Mouse (Mus musculus): ENCODE measurements around the gene Ccm2l. TPM values are rescaled to one million over a fixed set of nuclear protein-coding genes. Genes with fewer than 3 reads are reported as not detected.

Gene Ccm2l
- total RNA-seq, 1 experiment: 1.9 TPM

DNA sequence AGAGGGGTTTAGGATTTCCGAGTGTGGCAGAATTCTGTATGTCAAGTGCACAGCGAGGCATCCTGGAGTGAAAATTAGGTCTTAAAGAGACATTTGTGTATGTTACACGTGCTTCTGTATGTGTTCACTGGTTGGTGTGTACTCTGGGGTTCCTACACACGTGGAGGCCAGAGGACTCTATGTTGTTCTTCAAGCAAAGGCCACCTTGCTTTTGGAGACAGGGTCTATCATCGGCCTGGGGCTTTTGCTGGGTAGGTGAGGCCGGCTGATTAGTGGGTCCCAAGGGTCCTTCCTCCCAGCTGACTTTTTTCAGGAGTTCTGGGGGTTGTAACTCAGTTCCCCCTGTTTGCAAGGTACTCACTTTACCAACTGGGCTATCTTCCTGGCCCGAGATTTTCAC lies 43.8 kb downstream of the Ccm2l start:
- Histone ChIP-seq H3K27ac (ENCODE audit: insufficient read depth, low read depth, low read length, poor library complexity, severe bottlenecking) (no peak overlapping the region), H3K9me3 (ENCODE audit: control insufficient read depth, insufficient read depth, low read depth, low read length) (no peaks in the 10 kb centered on the region), H3K36me3 (ENCODE audit: control insufficient read depth, insufficient read depth, low read length, poor library complexity, severe bottlenecking) (no peaks in the 10 kb centered on the region; the same call in 1 of the 2 replicates), H3K9ac (ENCODE audit: insufficient read depth, low read depth, low read length, poor library complexity, severe bottlenecking) (no peak overlapping the region), H3K4me3 (ENCODE audit: insufficient read depth in 1 of 2, low read depth in 1 of 2, low read length in 2 of 2, poor library complexity in 1 of 2, severe bottlenecking in 1 of 2) (0 out of 4 replicates have a peak overlapping the region, but pooled peaks of 1 of the 2 experiments have one; percentile 76), H3K4me1 (ENCODE audit: control insufficient read depth in 2 of 2, insufficient read depth in 2 of 2, low read length in 2 of 2, poor library complexity in 1 of 2) (peaks cover 4 to 13% of the 10 kb centered on the region in 2 experiments; a peak in 2 of 4 replicates)
- TF ChIP-seq HCFC1 (IDR thresholded peaks at IDR 0.05; ENCODE audit: borderline replicate concordance, insufficient read depth, low read length) (no peak), MAFK (IDR thresholded peaks at IDR 0.05; ENCODE audit: insufficient read depth, low read depth, low read length) (no peak), CHD2 (IDR thresholded peaks at IDR 0.05; ENCODE audit: low read depth, low read length) (no peak), ZNF384 (IDR thresholded peaks at IDR 0.05; ENCODE audit: low read depth, low read length) (no peak), ZC3H11A (IDR thresholded peaks at IDR 0.05; ENCODE audit: borderline replicate concordance, low read depth, low read length) (no peak)
- no peak for DNase-seq (ENCODE audit: low read depth, low spot score)
- in situ Hi-C loops (cut with MboI; ENCODE audit: low sequenced_read_pairs in 2 of 2, unreplicated experiment in 2 of 2): no loop called here

- peaks cover 3 to 8% of the 10 kb centered on the region in 2 experiments; a peak in 2 of 4 replicates for H3K4me1 ChIP-seq (ENCODE audit: control insufficient read depth in 2 of 2, insufficient read depth in 2 of 2, low read length in 2 of 2, poor library complexity in 1 of 2)
- DNase-seq (ENCODE audit: low read depth, low spot score): no peak
- H3K9ac ChIP-seq (ENCODE audit: insufficient read depth, low read depth, low read length, poor library complexity, severe bottlenecking): no peak overlapping the region
- TF ChIP-seq ZC3H11A (IDR thresholded peaks at IDR 0.05; ENCODE audit: borderline replicate concordance, low read depth, low read length): no peak
- TF ChIP-seq HCFC1 (IDR thresholded peaks at IDR 0.05; ENCODE audit: borderline replicate concordance, insufficient read depth, low read length): no peak
- TF ChIP-seq ZNF384 (IDR thresholded peaks at IDR 0.05; ENCODE audit: low read depth, low read length): no peak
- in situ Hi-C loops (cut with MboI; ENCODE audit: low sequenced_read_pairs in 2 of 2, unreplicated experiment in 2 of 2): no loop called here
- H3K9me3 ChIP-seq (ENCODE audit: control insufficient read depth, insufficient read depth, low read depth, low read length): no peaks in the 10 kb centered on the region
- H3K36me3 ChIP-seq (ENCODE audit: control insufficient read depth, insufficient read depth, low read length, poor library complexity, severe bottlenecking): peaks cover 4% of the 10 kb centered on the region; the same call in 1 of the 2 replicates
- H3K4me3 ChIP-seq (ENCODE audit: insufficient read depth in 1 of 2, low read depth in 1 of 2, low read length in 2 of 2, poor library complexity in 1 of 2, severe bottlenecking in 1 of 2): no peak overlapping the region
- no peak overlapping the region for H3K27ac ChIP-seq (ENCODE audit: insufficient read depth, low read depth, low read length, poor library complexity, severe bottlenecking)
These were observed 45.5 kb downstream of the Ccm2l start for GRCm38 (mm10) chr2:153111298-153111697.

GRCm38 (mm10) chr2:153115679-153116081 lies 49.9 kb downstream of the Ccm2l start:
- H3K4me1 ChIP-seq (ENCODE audit: control insufficient read depth in 2 of 2, insufficient read depth in 2 of 2, low read length in 2 of 2, poor library complexity in 1 of 2): no peaks in the 10 kb centered on the region
- H3K9me3 ChIP-seq (ENCODE audit: control insufficient read depth, insufficient read depth, low read depth, low read length): no peaks in the 10 kb centered on the region
- in situ Hi-C loops (cut with MboI; ENCODE audit: low sequenced_read_pairs in 2 of 2, unreplicated experiment in 2 of 2): no loop called here
- no peak overlapping the region for H3K4me3 ChIP-seq (ENCODE audit: insufficient read depth in 1 of 2, low read depth in 1 of 2, low read length in 2 of 2, poor library complexity in 1 of 2, severe bottlenecking in 1 of 2)
- H3K27ac ChIP-seq (ENCODE audit: insufficient read depth, low read depth, low read length, poor library complexity, severe bottlenecking): no peak overlapping the region
- no peak for TF ChIP-seq ZNF384 (IDR thresholded peaks at IDR 0.05; ENCODE audit: low read depth, low read length)
- no peak for TF ChIP-seq ZC3H11A (IDR thresholded peaks at IDR 0.05; ENCODE audit: borderline replicate concordance, low read depth, low read length)
- no peak for TF ChIP-seq MAFK (IDR thresholded peaks at IDR 0.05; ENCODE audit: insufficient read depth, low read depth, low read length)
- no peak for TF ChIP-seq HCFC1 (IDR thresholded peaks at IDR 0.05; ENCODE audit: borderline replicate concordance, insufficient read depth, low read length)
- H3K9ac ChIP-seq (ENCODE audit: insufficient read depth, low read depth, low read length, poor library complexity, severe bottlenecking): no peak overlapping the region
- no peak for DNase-seq (ENCODE audit: low read depth, low spot score)
- peaks cover 4% of the 10 kb centered on the region; the same call in 1 of the 2 replicates for H3K36me3 ChIP-seq (ENCODE audit: control insufficient read depth, insufficient read depth, low read length, poor library complexity, severe bottlenecking)

GRCm38 (mm10) chr2:153117051-153117486 lies 51.3 kb downstream of the Ccm2l start:
- no peaks in the 10 kb centered on the region for H3K4me1 ChIP-seq (ENCODE audit: control insufficient read depth in 2 of 2, insufficient read depth in 2 of 2, low read length in 2 of 2, poor library complexity in 1 of 2)
- no peak overlapping the region for H3K9ac ChIP-seq (ENCODE audit: insufficient read depth, low read depth, low read length, poor library complexity, severe bottlenecking)
- no peak for DNase-seq (ENCODE audit: low read depth, low spot score)
- no peak overlapping the region for H3K27ac ChIP-seq (ENCODE audit: insufficient read depth, low read depth, low read length, poor library complexity, severe bottlenecking)
- no peaks in the 10 kb centered on the region for H3K9me3 ChIP-seq (ENCODE audit: control insufficient read depth, insufficient read depth, low read depth, low read length)
- peaks cover 4% of the 10 kb centered on the region; the same call in 1 of the 2 replicates for H3K36me3 ChIP-seq (ENCODE audit: control insufficient read depth, insufficient read depth, low read length, poor library complexity, severe bottlenecking)
- no peak for TF ChIP-seq CHD2 (IDR thresholded peaks at IDR 0.05; ENCODE audit: low read depth, low read length)
- no peak for TF ChIP-seq MAFK (IDR thresholded peaks at IDR 0.05; ENCODE audit: insufficient read depth, low read depth, low read length)
- TF ChIP-seq HCFC1 (IDR thresholded peaks at IDR 0.05; ENCODE audit: borderline replicate concordance, insufficient read depth, low read length): no peak
- no peak for TF ChIP-seq ZC3H11A (IDR thresholded peaks at IDR 0.05; ENCODE audit: borderline replicate concordance, low read depth, low read length)
- TF ChIP-seq ZNF384 (IDR thresholded peaks at IDR 0.05; ENCODE audit: low read depth, low read length): no peak
- in situ Hi-C loops (cut with MboI; ENCODE audit: low sequenced_read_pairs in 2 of 2, unreplicated experiment in 2 of 2): no loop called here
- no peak overlapping the region for H3K4me3 ChIP-seq (ENCODE audit: insufficient read depth in 1 of 2, low read depth in 1 of 2, low read length in 2 of 2, poor library complexity in 1 of 2, severe bottlenecking in 1 of 2)

GRCm38 (mm10) chr2:153119488-153119887 lies 53.7 kb downstream of the Ccm2l start:
- Histone ChIP-seq H3K36me3 (ENCODE audit: control insufficient read depth, insufficient read depth, low read length, poor library complexity, severe bottlenecking) (peaks cover 4% of the 10 kb centered on the region; the same call in 1 of the 2 replicates), H3K4me3 (ENCODE audit: insufficient read depth in 1 of 2, low read depth in 1 of 2, low read length in 2 of 2, poor library complexity in 1 of 2, severe bottlenecking in 1 of 2) (no peak overlapping the region), H3K9ac (ENCODE audit: insufficient read depth, low read depth, low read length, poor library complexity, severe bottlenecking) (no peak overlapping the region), H3K9me3 (ENCODE audit: control insufficient read depth, insufficient read depth, low read depth, low read length) (no peaks in the 10 kb centered on the region), H3K27ac (ENCODE audit: insufficient read depth, low read depth, low read length, poor library complexity, severe bottlenecking) (no peak overlapping the region), H3K4me1 (ENCODE audit: control insufficient read depth in 2 of 2, insufficient read depth in 2 of 2, low read length in 2 of 2, poor library complexity in 1 of 2) (no peaks in the 10 kb centered on the region)
- TF ChIP-seq ZNF384 (IDR thresholded peaks at IDR 0.05; ENCODE audit: low read depth, low read length) (no peak), CHD2 (IDR thresholded peaks at IDR 0.05; ENCODE audit: low read depth, low read length) (no peak), MAFK (IDR thresholded peaks at IDR 0.05; ENCODE audit: insufficient read depth, low read depth, low read length) (no peak), ZC3H11A (IDR thresholded peaks at IDR 0.05; ENCODE audit: borderline replicate concordance, low read depth, low read length) (no peak), HCFC1 (IDR thresholded peaks at IDR 0.05; ENCODE audit: borderline replicate concordance, insufficient read depth, low read length) (no peak)
- in situ Hi-C loops (cut with MboI; ENCODE audit: low sequenced_read_pairs in 2 of 2, unreplicated experiment in 2 of 2): no loop called here
- no peak for DNase-seq (ENCODE audit: low read depth, low spot score)

Data from ES-E14 (cell line).